9 mouse cellular contexts compared by ENCODE assay signal in genomic region chr13:46418141-46418601, GRCm38 (mm10). TPM values are rescaled to one million over a fixed set of nuclear protein-coding genes. Genes with fewer than 3 reads are reported as not detected.
DNase-seq lines count a peak whose midpoint lies in the region; ATAC-seq and TF ChIP-seq lines count a peak whose summit lies in the region.
"Had no signal": no experiment of that assay in that cellular context is flagged by ENCODE, and none has a peak within 500 bp of the region (broad histone marks: within the 10 kb centered on the region; RNA-seq: fewer than 3 reads in every experiment).

TSS of gene Rbm24 (plus strand) at chr13:46418434.

- H3K36me3 ChIP-seq in intestine, postnatal 0 days (ENCODE audit: control insufficient read depth, insufficient read depth) = no peaks in the 10 kb centered on the region
- H3K36me3 ChIP-seq in liver, embryonic 14.5 days (replicated peaks; ENCODE audit: control insufficient read depth, insufficient read depth, low read depth) = no peaks in the 10 kb centered on the region
- no peaks in the 10 kb centered on the region for H3K36me3 ChIP-seq in neural tube, embryonic 14.5 days (ENCODE audit: control insufficient read depth, insufficient read depth, low read length)

- peak within 1 kb of the TSS; percentile 40 for H3K9ac ChIP-seq in intestine, postnatal 0 days (ENCODE audit: low read depth, low read length)
- H3K9ac ChIP-seq in liver, embryonic 14.5 days (replicated peaks) = no peak within 1 kb of the TSS
- peak within 1 kb of the TSS; percentile 74 for H3K9ac ChIP-seq in neural tube, embryonic 14.5 days (replicated peaks; ENCODE audit: low read depth, low read length)

- no peaks in the 10 kb centered on the region for H3K9me3 ChIP-seq in intestine, postnatal 0 days (ENCODE audit: control insufficient read depth)
- no peaks in the 10 kb centered on the region for H3K9me3 ChIP-seq in liver, embryonic 14.5 days (ENCODE audit: control insufficient read depth, low read length)
- no peaks in the 10 kb centered on the region for H3K9me3 ChIP-seq in neural tube, embryonic 14.5 days (ENCODE audit: control insufficient read depth, low read length)

- peak within 1 kb of the TSS; percentile 23; the same call in 1 of the 2 replicates for H3K27ac ChIP-seq in intestine, postnatal 0 days (ENCODE audit: low read depth, low read length)
- no peak within 1 kb of the TSS for H3K27ac ChIP-seq in liver, embryonic 14.5 days
- peak within 1 kb of the TSS; percentile 48 for H3K27ac ChIP-seq in neural tube, embryonic 14.5 days (ENCODE audit: low read depth, low read length)

- peak; percentile 29 for TF ChIP-seq CTCF in intestine, postnatal 0 days (IDR thresholded peaks at IDR 0.05; ENCODE audit: low read depth)
- no peak for TF ChIP-seq CTCF in liver, embryonic 14.5 days (IDR thresholded peaks at IDR 0.05; ENCODE audit: low read depth)

- H3K4me2 ChIP-seq in intestine, postnatal 0 days (replicated peaks; ENCODE audit: low read depth) = peak within 1 kb of the TSS; percentile 72
- H3K4me2 ChIP-seq in liver, embryonic 14.5 days (ENCODE audit: low read depth) = peak within 1 kb of the TSS; percentile 48
- H3K4me2 ChIP-seq in neural tube, embryonic 14.5 days (ENCODE audit: low read depth, low read length) = peak within 1 kb of the TSS; percentile 82

- peak; percentile 34 for DNase-seq in right cerebral cortex, adult 18-20 months
- no peak for DNase-seq in right cerebral cortex, postnatal 36 days (ENCODE audit: low spot score in 2 of 2)
- peak; percentile 44 for DNase-seq in embryo, embryonic 11.5 days (ENCODE audit: low read depth, low spot score)
- DNase-seq in heart, adult 11 months = peak; percentile 98
- no peak for DNase-seq in liver, embryonic 14.5 days (ENCODE audit: low read depth in 3 of 3, low spot score in 3 of 3)
- DNase-seq in urinary bladder, adult 2 months (ENCODE audit: low spot score) = no peak

- peak within 1 kb of the TSS; percentile 52 for H3K4me3 ChIP-seq in intestine, postnatal 0 days (ENCODE audit: low read depth, low read length)
- peak within 1 kb of the TSS; percentile 29 to 49 for H3K4me3 ChIP-seq in liver, embryonic 14.5 days (ENCODE audit: insufficient read depth in 1 of 2, low read depth in 2 of 2, low read length in 2 of 2)
- peak within 1 kb of the TSS; percentile 71 for H3K4me3 ChIP-seq in neural tube, embryonic 14.5 days (ENCODE audit: low read depth, low read length)

- peaks cover 28% of the 10 kb centered on the region for H3K27me3 ChIP-seq in intestine, postnatal 0 days (replicated peaks; ENCODE audit: control insufficient read depth, insufficient read depth, low read length)
- H3K27me3 ChIP-seq in liver, embryonic 14.5 days (ENCODE audit: control insufficient read depth, insufficient read depth, low read length) = peaks cover 29% of the 10 kb centered on the region
- H3K27me3 ChIP-seq in neural tube, embryonic 14.5 days (ENCODE audit: control insufficient read depth, insufficient read depth, low read length) = no peaks in the 10 kb centered on the region

- no peaks in the 10 kb centered on the region for H3K4me1 ChIP-seq in intestine, postnatal 0 days (replicated peaks; ENCODE audit: control insufficient read depth, insufficient read depth, low read length)
- H3K4me1 ChIP-seq in liver, embryonic 14.5 days (replicated peaks; ENCODE audit: control insufficient read depth in 2 of 2, insufficient read depth in 2 of 2, low read length in 1 of 2) = no peaks in the 10 kb centered on the region
- H3K4me1 ChIP-seq in neural tube, embryonic 14.5 days (ENCODE audit: control insufficient read depth, insufficient read depth, low read length) = no peaks in the 10 kb centered on the region

- no peak for TF ChIP-seq EP300 in liver, embryonic 14.5 days (IDR thresholded peaks at IDR 0.05; ENCODE audit: low read depth)

- WGBS in intestine, postnatal 0 days = 3% methylated on average over 26 of the region's 41 CpGs
- under 1% methylated on average over 38 of the region's 41 CpGs for WGBS in liver, embryonic 14.5 days (ENCODE audit: insufficient replicate concordance)
- WGBS in neural tube, embryonic 14.5 days = under 1% methylated on average over 40 of the region's 41 CpGs

- ATAC-seq in intestine, postnatal 0 days = 0 out of 2 replicates have a peak, but pooled peaks have one; percentile 33
- ATAC-seq in liver, embryonic 14.5 days (ENCODE audit: insufficient read depth) = no peak
- peak; percentile 83 for ATAC-seq in neural tube, embryonic 14.5 days (ENCODE audit: low read depth)
- ATAC-seq: Patski had no signal

RNA-seq across cellular contexts. Expression of gene Rbm24, which starts in this region (rescaled TPM):
- polyA plus RNA-seq in intestine, postnatal 0 days (2015; fragmentation: Nextera tagmentation; extraction: Ambion mirVana) = 2.8 and 3.3 TPM in 2 replicates
- 0.03 TPM in 2 replicates for polyA plus RNA-seq in liver, embryonic 14.5 days (2012; rRNA removed)
- polyA plus RNA-seq in liver, embryonic 14.5 days (2014; fragmentation: Nextera tagmentation; extraction: Ambion mirVana) = not detected in 2 replicates
- polyA plus RNA-seq in neural tube, embryonic 14.5 days (2014; fragmentation: Nextera tagmentation; extraction: Ambion mirVana) = 2.7 and 3.5 TPM in 2 replicates
- 25.2 and 39.0 TPM in 2 replicates for polyA plus RNA-seq in urinary bladder, adult 2 months (2012; rRNA removed)

Comparison
In these comparisons a context has a peak if more than half of its experiments do, and no peak if none do; other contexts are left out.
1. DNase-seq: peak in right cerebral cortex, adult 18-20 months (single experiment), embryo, embryonic 11.5 days (single experiment) and heart, adult 11 months (single experiment); none in right cerebral cortex, postnatal 36 days (0 of 2), liver, embryonic 14.5 days (0 of 3) and urinary bladder, adult 2 months (single experiment).
2. Peak in every context shown above with its lines, with median percentiles within 50 percentile points of each other: H3K4me2 ChIP-seq and H3K4me3 ChIP-seq.